Mouse (Mus musculus): ENCODE measurements around the gene Ehmt2.

The Ehmt2 gene

GRCm38 (mm10) chr17:34898160-34898586 lies at the start of gene Ehmt2, which contains the start of gene C2:
Ehmt2 (plus strand) TSS chr17:34898469.
C2 (minus strand) TSS chr17:34898265.
- peak; percentile 70 to 78 for DNase-seq

GRCm38 (mm10) chr17:34849722-34850516 lies 48.4 kb upstream of the Ehmt2 start, which contains the start of the genes Skiv2l and Nelfe:
Skiv2l (minus strand) TSS chr17:34850210.
Nelfe (plus strand) TSS chr17:34850391.
- peak; percentile 96 to 97 for DNase-seq

- DNase-seq: no peak
Measured at GRCm38 (mm10) chr17:34850517-34851125, 47.6 kb upstream of the Ehmt2 start.

GRCm38 (mm10) chr17:34853511-34853910 lies 44.8 kb upstream of the Ehmt2 start:
- no peak for DNase-seq

- DNase-seq: no peak
Measured at GRCm38 (mm10) chr17:34854761-34855160, 43.5 kb upstream of the Ehmt2 start.

- peak in 1 of 2 experiments; percentile 66 for DNase-seq
Measured at GRCm38 (mm10) chr17:34855825-34856224, 42.4 kb upstream of the Ehmt2 start.

- DNase-seq: no peak
Measured at GRCm38 (mm10) chr17:34858670-34859069, 39.6 kb upstream of the Ehmt2 start.

- DNase-seq: peak in 1 of 2 experiments; percentile 28
Measured at GRCm38 (mm10) chr17:34860514-34860913, 37.8 kb upstream of the Ehmt2 start.

- DNase-seq: peak; percentile 78
Measured at GRCm38 (mm10) chr17:34861704-34862415, 36.4 kb upstream of the Ehmt2 start.

GRCm38 (mm10) chr17:34862416-34863081 lies 35.7 kb upstream of the Ehmt2 start, which contains the start of gene Cfb:
Cfb (minus strand) TSS chr17:34862518.
- DNase-seq: peak; percentile 84

- no peak for DNase-seq
Measured at GRCm38 (mm10) chr17:34865981-34866380, 32.3 kb upstream of the Ehmt2 start.

GRCm38 (mm10) chr17:34874321-34874720 lies 23.9 kb upstream of the Ehmt2 start:
- no peak for DNase-seq

GRCm38 (mm10) chr17:34879336-34879879 lies 18.9 kb upstream of the Ehmt2 start, which contains the start of gene Zbtb12:
Zbtb12 (plus strand) TSS chr17:34879483.
- DNase-seq: no peak

- DNase-seq: no peak
Measured at GRCm38 (mm10) chr17:34881166-34881565, 17.1 kb upstream of the Ehmt2 start.

- DNase-seq: peak in 1 of 2 experiments; percentile 37
Measured at GRCm38 (mm10) chr17:34881683-34882310, 16.5 kb upstream of the Ehmt2 start, which contains the start of gene Gm20547. Gm20547 (minus strand) TSS chr17:34882042.

GRCm38 (mm10) chr17:34883332-34883731 lies 14.9 kb upstream of the Ehmt2 start:
- no peak for DNase-seq

- no peak for DNase-seq
Measured at GRCm38 (mm10) chr17:34884704-34885103, 13.6 kb upstream of the Ehmt2 start.

GRCm38 (mm10) chr17:34885615-34886014 lies 12.7 kb upstream of the Ehmt2 start:
- no peak for DNase-seq

- DNase-seq: no peak
Measured at GRCm38 (mm10) chr17:34887942-34888341, 10.3 kb upstream of the Ehmt2 start.

- DNase-seq: no peak
Measured at GRCm38 (mm10) chr17:34890074-34890743, 8.1 kb upstream of the Ehmt2 start.

- no peak for DNase-seq
Measured at GRCm38 (mm10) chr17:34891377-34891776, 6.9 kb upstream of the Ehmt2 start.

All from kidney, adult 8-10 months (tissue).